Mouse (Mus musculus): ENCODE data around the gene Gcnt1. TPM values are rescaled to one million over a fixed set of nuclear protein-coding genes. Genes with fewer than 3 reads are reported as not detected.
A peak's percentile ranks its signal among the peaks of the same experiment; 100 is the strongest.

Gene Gcnt1
- total and polyA plus RNA-seq, 3 experiments = 1.1 to 12.1 (median 10.8) TPM

- Histone ChIP-seq H3K9ac (ENCODE audit: low read depth, low read length) (no peak overlapping the region), H3K27ac (no peak overlapping the region), H3K4me3 (no peak overlapping the region), H3K79me2 (replicated peaks; ENCODE audit: control insufficient read depth, insufficient read depth, low read length) (no peaks in the 10 kb centered on the region), H3K27me3 (ENCODE audit: control insufficient read depth, insufficient read depth, low read length) (no peaks in the 10 kb centered on the region), H3K4me1 (ENCODE audit: control insufficient read depth, insufficient read depth, low read length) (no peaks in the 10 kb centered on the region), H3K36me3 (ENCODE audit: control insufficient read depth, insufficient read depth, low read length) (no peaks in the 10 kb centered on the region)
- DNase-seq = no peak
- intact Hi-C loops (cut with DNase I) = no loop called here
- TF ChIP-seq CTCF (IDR thresholded peaks at IDR 0.05) (no peak), EP300 (IDR thresholded peaks at IDR 0.05; ENCODE audit: insufficient read depth, low read depth, low read length) (no peak), POLR2A (IDR thresholded peaks at IDR 0.05; ENCODE audit: insufficient read depth, low read depth, low read length) (no peak)
- WGBS = 93% methylated on average over 3 of the region's 3 CpGs
Measured at GRCm38 (mm10) chr19:17346716-17347474, 25.7 kb downstream of the Gcnt1 start.

GRCm38 (mm10) chr19:17344881-17345280 is 27.8 kb downstream of the Gcnt1 start:
- H3K27me3 ChIP-seq (ENCODE audit: control insufficient read depth, insufficient read depth, low read length) = no peaks in the 10 kb centered on the region

GRCm38 (mm10) chr19:17339563-17339962 is 33.1 kb downstream of the Gcnt1 start:
- WGBS = 58% methylated on average over 2 of the region's 2 CpGs
- H3K36me3 ChIP-seq (ENCODE audit: control insufficient read depth, insufficient read depth, low read length) = no peaks in the 10 kb centered on the region
- H3K27me3 ChIP-seq (ENCODE audit: control insufficient read depth, insufficient read depth, low read length) = no peaks in the 10 kb centered on the region
- intact Hi-C loops (cut with DNase I) = no loop called here
- no peaks in the 10 kb centered on the region; the same call in 1 of the 2 replicates for H3K4me1 ChIP-seq (ENCODE audit: control insufficient read depth, insufficient read depth, low read length)
- DNase-seq = no peak
- no peaks in the 10 kb centered on the region for H3K79me2 ChIP-seq (replicated peaks; ENCODE audit: control insufficient read depth, insufficient read depth, low read length)
- TF ChIP-seq EP300 (IDR thresholded peaks at IDR 0.05; ENCODE audit: insufficient read depth, low read depth, low read length) (no peak), POLR2A (IDR thresholded peaks at IDR 0.05; ENCODE audit: insufficient read depth, low read depth, low read length) (no peak), CTCF (IDR thresholded peaks at IDR 0.05) (no peak)
- no peak overlapping the region for H3K4me3 ChIP-seq
- H3K27ac ChIP-seq = no peak overlapping the region
- no peak overlapping the region for H3K9ac ChIP-seq (ENCODE audit: low read depth, low read length)

More at GRCm38 (mm10) chr19:17344881-17345280, 27.8 kb downstream of the Gcnt1 start:
- intact Hi-C loops (cut with DNase I) = no loop called here
- no peak for TF ChIP-seq POLR2A (IDR thresholded peaks at IDR 0.05; ENCODE audit: insufficient read depth, low read depth, low read length)
- DNase-seq = no peak
- Histone ChIP-seq H3K4me1 (ENCODE audit: control insufficient read depth, insufficient read depth, low read length) (no peaks in the 10 kb centered on the region; the same call in 1 of the 2 replicates), H3K36me3 (ENCODE audit: control insufficient read depth, insufficient read depth, low read length) (no peaks in the 10 kb centered on the region), H3K9ac (ENCODE audit: low read depth, low read length) (no peak overlapping the region), H3K4me3 (no peak overlapping the region), H3K79me2 (replicated peaks; ENCODE audit: control insufficient read depth, insufficient read depth, low read length) (no peaks in the 10 kb centered on the region), H3K27ac (no peak overlapping the region)
- WGBS = 75% methylated on average over 7 of the region's 7 CpGs

- Histone ChIP-seq H3K36me3 (ENCODE audit: control insufficient read depth, insufficient read depth, low read length) (no peaks in the 10 kb centered on the region), H3K27ac (no peak overlapping the region), H3K4me1 (ENCODE audit: control insufficient read depth, insufficient read depth, low read length) (peaks cover 2% of the 10 kb centered on the region), H3K79me2 (replicated peaks; ENCODE audit: control insufficient read depth, insufficient read depth, low read length) (no peaks in the 10 kb centered on the region), H3K9ac (ENCODE audit: low read depth, low read length) (no peak overlapping the region), H3K4me3 (no peak overlapping the region), H3K27me3 (ENCODE audit: control insufficient read depth, insufficient read depth, low read length) (no peaks in the 10 kb centered on the region)
- intact Hi-C loops (cut with DNase I) = no loop called here
- TF ChIP-seq CTCF (IDR thresholded peaks at IDR 0.05) = no peak
- no peak for TF ChIP-seq EP300 (IDR thresholded peaks at IDR 0.05; ENCODE audit: insufficient read depth, low read depth, low read length)
- TF ChIP-seq POLR2A (IDR thresholded peaks at IDR 0.05; ENCODE audit: insufficient read depth, low read depth, low read length) = no peak
- 45% methylated on average over 7 of the region's 7 CpGs for WGBS
- peak in 1 of 2 experiments; percentile 9 for DNase-seq
Measured at GRCm38 (mm10) chr19:17337057-17337679, 35.5 kb downstream of the Gcnt1 start.

GRCm38 (mm10) chr19:17336646-17337045 is 36.0 kb downstream of the Gcnt1 start:
- H3K36me3 ChIP-seq (ENCODE audit: control insufficient read depth, insufficient read depth, low read length) = no peaks in the 10 kb centered on the region
- H3K27ac ChIP-seq = no peak overlapping the region
- intact Hi-C loops (cut with DNase I) = no loop called here
- H3K4me1 ChIP-seq (ENCODE audit: control insufficient read depth, insufficient read depth, low read length) = peaks cover 2% of the 10 kb centered on the region
- no peak overlapping the region for H3K4me3 ChIP-seq
- TF ChIP-seq POLR2A (IDR thresholded peaks at IDR 0.05; ENCODE audit: insufficient read depth, low read depth, low read length) (no peak), EP300 (IDR thresholded peaks at IDR 0.05; ENCODE audit: insufficient read depth, low read depth, low read length) (no peak), CTCF (IDR thresholded peaks at IDR 0.05) (no peak)
- H3K79me2 ChIP-seq (replicated peaks; ENCODE audit: control insufficient read depth, insufficient read depth, low read length) = no peaks in the 10 kb centered on the region
- H3K27me3 ChIP-seq (ENCODE audit: control insufficient read depth, insufficient read depth, low read length) = no peaks in the 10 kb centered on the region
- H3K9ac ChIP-seq (ENCODE audit: low read depth, low read length) = no peak overlapping the region
- DNase-seq = no peak
- WGBS = 80% methylated on average over 7 of the region's 7 CpGs

Data from heart, adult 2 months (tissue).